Mouse (Mus musculus): ENCODE measurements at regions not wholly inside any gene's neighbourhood (a gene's known extent, or its start where the extent isn't known, plus 50 kb on each side); places are given as distances from the start of the nearest gene placed in this dataset.

- DNase-seq (ENCODE audit: low read depth, low spot score): no peak
Measured at GRCm38 (mm10) chr11:63573271-63573670, 348.8 kb downstream of the Hs3st3b1 start.

- no peak for DNase-seq (ENCODE audit: low read depth, low spot score)
Measured at GRCm38 (mm10) chr11:63583321-63583720, 338.8 kb downstream of the Hs3st3b1 start.

- DNase-seq (ENCODE audit: low read depth, low spot score): no peak
Measured at GRCm38 (mm10) chr11:63585216-63585869, 336.7 kb downstream of the Hs3st3b1 start.

GRCm38 (mm10) chr11:63620220-63620619 lies 301.9 kb downstream of the Hs3st3b1 start:
- no peak for DNase-seq (ENCODE audit: low read depth, low spot score)

GRCm38 (mm10) chr11:63630336-63630735 lies 291.8 kb downstream of the Hs3st3b1 start:
- DNase-seq (ENCODE audit: low read depth, low spot score): no peak

GRCm38 (mm10) chr11:63657057-63657456 lies 265.0 kb downstream of the Hs3st3b1 start:
- no peak for DNase-seq (ENCODE audit: low read depth, low spot score)

GRCm38 (mm10) chr11:63665268-63665934 lies 256.7 kb downstream of the Hs3st3b1 start:
- DNase-seq (ENCODE audit: low read depth, low spot score): no peak

GRCm38 (mm10) chr11:63670477-63670876 lies 251.6 kb downstream of the Hs3st3b1 start:
- DNase-seq (ENCODE audit: low read depth, low spot score): no peak

GRCm38 (mm10) chr11:63671816-63672215 lies 250.3 kb downstream of the Hs3st3b1 start:
- DNase-seq (ENCODE audit: low read depth, low spot score): no peak

GRCm38 (mm10) chr11:63677921-63678320 lies 244.2 kb downstream of the Hs3st3b1 start:
- no peak for DNase-seq (ENCODE audit: low read depth, low spot score)

- no peak for DNase-seq (ENCODE audit: low read depth, low spot score)
Measured at GRCm38 (mm10) chr11:63678382-63678905, 243.6 kb downstream of the Hs3st3b1 start.

- DNase-seq (ENCODE audit: low read depth, low spot score): no peak
Measured at GRCm38 (mm10) chr11:63679491-63679890, 242.6 kb downstream of the Hs3st3b1 start.

- no peak for DNase-seq (ENCODE audit: low read depth, low spot score)
Measured at GRCm38 (mm10) chr11:63684228-63684980, 237.7 kb downstream of the Hs3st3b1 start.

GRCm38 (mm10) chr11:63691041-63691440 lies 231.0 kb downstream of the Hs3st3b1 start:
- no peak for DNase-seq (ENCODE audit: low read depth, low spot score)

GRCm38 (mm10) chr11:63704995-63705580 lies 217.0 kb downstream of the Hs3st3b1 start:
- no peak for DNase-seq (ENCODE audit: low read depth, low spot score)

- DNase-seq (ENCODE audit: low read depth, low spot score): no peak
Measured at GRCm38 (mm10) chr11:63706057-63706456, 216.0 kb downstream of the Hs3st3b1 start.

- peak; percentile 16 for DNase-seq (ENCODE audit: low read depth, low spot score)
Measured at GRCm38 (mm10) chr11:63707093-63707492, 215.0 kb downstream of the Hs3st3b1 start.

- DNase-seq (ENCODE audit: low read depth, low spot score): no peak
Measured at GRCm38 (mm10) chr11:63708412-63708811, 213.7 kb downstream of the Hs3st3b1 start.

GRCm38 (mm10) chr11:63712053-63712864 lies 209.8 kb downstream of the Hs3st3b1 start:
- DNase-seq (ENCODE audit: low read depth, low spot score): no peak

GRCm38 (mm10) chr11:63722261-63722660 lies 199.8 kb downstream of the Hs3st3b1 start:
- no peak for DNase-seq (ENCODE audit: low read depth, low spot score)

- no peak for DNase-seq (ENCODE audit: low read depth, low spot score)
Measured at GRCm38 (mm10) chr11:63730880-63731279, 191.2 kb downstream of the Hs3st3b1 start.
